Mouse (Mus musculus) T-cell, adult 2 months (primary cell): ENCODE measurements around the gene Prl7d1.
"Not testable (repeated sequence)": the region's sequence is repeated elsewhere in the genome, so short reads cannot be mapped to it uniquely, and the experiment has no call there.

ENCODE experiments used
- DNase-seq: peaks from one replicate; pipeline ENCODE4 v3.0.0; 2022; ENCODE audit warnings: low spot score

Prl7d1 gene

DNA sequence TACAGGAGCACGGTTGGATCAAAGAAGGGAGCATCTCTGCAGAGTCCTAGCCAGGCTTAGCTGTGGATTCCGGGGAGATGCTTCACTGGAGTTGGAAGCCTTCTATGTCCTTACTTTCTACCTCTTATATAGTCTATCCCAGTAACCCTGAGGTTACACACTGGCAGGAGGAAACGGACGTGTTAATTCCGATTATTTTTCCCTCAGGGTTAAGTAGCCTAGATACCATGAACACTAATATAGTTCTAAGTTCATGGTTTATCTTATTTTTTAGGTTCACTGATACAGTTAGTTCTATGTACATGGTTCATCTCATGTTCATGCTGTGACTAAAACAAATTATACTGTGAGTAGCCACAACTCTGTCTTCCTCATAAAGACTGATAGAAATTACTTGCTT, at the start of gene Prl7d1:
Gene Prl7d1 (minus strand): TSS at position 101 of the 400 bp plus-strand sequence.
- DNase-seq = no peak

DNA sequence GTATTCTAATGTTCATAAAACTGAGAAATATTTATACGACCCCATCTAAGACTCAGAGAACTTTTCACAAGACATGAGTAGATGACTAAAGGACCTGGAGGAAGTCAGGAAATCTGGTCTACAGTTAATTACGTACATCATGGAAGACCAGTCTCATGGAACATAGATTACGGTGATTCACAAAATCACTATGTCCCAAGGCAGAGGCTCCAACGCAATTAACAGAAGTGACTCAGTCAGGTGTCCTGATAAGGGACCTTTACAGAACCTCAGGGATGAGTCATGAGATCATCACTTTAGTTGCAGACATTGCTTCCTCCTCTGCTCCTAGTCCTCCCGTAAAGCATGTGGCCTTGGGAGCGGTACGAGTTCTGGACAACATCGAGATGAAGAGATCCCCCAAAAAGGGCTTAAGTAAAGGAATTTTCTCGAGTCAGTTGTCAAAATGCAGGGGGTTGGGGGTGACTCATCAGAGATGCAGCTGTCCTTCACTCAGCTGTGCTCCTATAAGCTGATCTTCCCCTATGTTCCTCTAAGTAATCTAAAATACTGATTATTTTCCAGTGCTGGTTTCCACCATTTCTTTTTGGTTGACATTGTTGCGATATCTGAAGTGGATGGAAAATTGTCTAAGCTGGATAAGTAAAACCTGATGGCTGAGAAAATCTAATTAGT, 18.1 kb upstream of the Prl7d1 start:
- DNase-seq = no peak

DNA sequence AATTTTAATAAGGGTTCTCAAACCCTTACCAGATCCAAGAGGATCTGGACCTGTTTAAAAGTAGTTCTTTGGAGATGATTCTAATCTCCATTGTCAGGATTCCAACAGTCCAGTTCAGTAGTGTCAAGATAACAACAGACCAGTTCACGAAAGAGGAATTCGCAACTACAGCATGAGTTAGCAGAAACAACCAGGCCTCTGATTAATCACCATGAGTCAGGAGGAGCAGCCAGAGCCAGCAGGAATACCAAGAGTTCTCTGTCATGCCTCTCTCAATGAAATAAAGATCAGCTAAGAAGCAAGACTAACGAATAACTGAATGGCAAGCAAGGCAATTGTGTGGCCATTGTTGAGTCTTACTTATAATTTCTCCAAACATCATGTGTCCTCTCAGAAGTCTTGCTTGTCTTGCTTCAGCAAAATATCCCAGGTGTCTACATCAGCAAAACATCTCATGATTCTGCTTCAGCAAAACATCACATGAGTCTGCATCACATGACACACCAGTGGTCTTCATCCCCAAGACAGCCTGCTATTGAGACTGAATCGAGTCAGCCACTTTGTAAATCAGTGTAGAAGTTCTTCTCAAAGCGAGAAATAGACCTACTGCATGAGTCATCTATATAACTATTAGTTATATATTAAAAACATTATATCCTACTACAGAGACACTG, 13.9 kb upstream of the Prl7d1 start:
- DNase-seq = not testable (repeated sequence)

GRCm38 (mm10) chr13:27725057-27725456, 8.5 kb upstream of the Prl7d1 start:
- not testable (repeated sequence) for DNase-seq

DNA sequence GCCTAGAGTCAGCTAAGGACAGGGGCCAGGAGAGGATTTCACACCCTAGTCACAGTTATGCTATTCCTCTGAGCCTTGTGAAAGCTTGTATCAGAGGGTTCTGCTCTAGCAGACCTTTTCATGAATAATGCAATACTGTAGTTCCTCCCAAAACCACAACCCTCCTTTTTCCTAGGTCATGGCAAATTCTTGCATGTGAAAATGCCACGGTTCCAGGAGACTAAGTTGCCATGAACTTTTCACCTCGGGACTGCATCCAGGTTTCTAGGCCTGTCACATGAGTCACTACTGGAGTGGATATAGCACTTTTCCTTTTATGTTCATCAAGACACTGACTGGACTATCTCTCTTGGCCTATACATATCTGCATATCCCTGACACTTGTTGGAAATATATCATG, 10.0 kb downstream of the Prl7d1 start:
- no peak for DNase-seq

DNA sequence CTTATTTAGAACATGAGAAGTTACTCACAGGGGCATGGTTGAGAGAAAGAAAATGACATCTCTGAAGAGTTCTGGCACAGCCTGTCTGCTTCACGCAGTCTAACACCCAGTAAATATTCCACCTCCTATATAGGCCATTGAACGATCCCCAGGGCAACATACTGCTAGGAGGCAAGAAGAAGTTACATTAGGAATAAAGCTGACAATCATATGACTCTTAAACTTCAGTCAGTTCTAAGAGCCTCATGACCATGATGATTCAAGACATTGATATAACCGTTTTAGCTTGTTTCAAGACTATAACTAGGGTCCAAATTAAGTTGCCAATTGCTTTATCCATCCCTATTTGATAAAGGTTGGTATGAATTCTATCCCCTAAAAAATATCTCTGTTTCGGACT, 48.6 kb downstream of the Prl7d1 start, which contains the start of gene Prl7a2:
Gene Prl7a2 (minus strand): TSS at position 101 of the 400 bp plus-strand sequence.
- DNase-seq = no peak

DNA sequence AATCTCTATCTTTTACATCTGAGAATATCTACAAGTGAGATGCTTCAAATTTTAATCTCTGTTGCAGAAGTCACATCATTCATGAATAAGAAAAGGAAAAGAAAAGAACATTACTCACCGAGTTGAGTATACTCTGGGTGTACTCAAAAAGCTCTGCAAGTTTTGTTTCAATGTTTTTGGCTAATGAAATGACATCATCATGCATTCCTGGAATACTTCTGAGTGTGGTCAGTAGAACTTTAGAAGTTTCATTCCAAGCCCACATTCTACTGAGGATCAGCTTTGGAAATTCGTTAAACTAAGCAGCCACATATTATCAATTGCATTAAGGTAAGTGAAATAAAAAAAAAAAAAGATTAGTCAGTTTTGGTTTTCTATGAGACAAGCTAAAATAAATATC, 55.8 kb downstream of the Prl7d1 start:
- no peak for DNase-seq
